Mouse (Mus musculus): ENCODE data around the gene Tomm20. TPM values are rescaled to one million over a fixed set of nuclear protein-coding genes. Genes with fewer than 3 reads are reported as not detected.
"Not testable (repeated sequence)": the region's sequence is repeated elsewhere in the genome, so short reads cannot be mapped to it uniquely, and the experiment has no call there.

The Tomm20 gene
- polyA plus RNA-seq, 1 experiment, result 450 TPM

GRCm38 (mm10) chr8:126979091-126979920 lies 33.7 kb upstream of the Tomm20 start:
- H3K36me3 ChIP-seq (ENCODE audit: control insufficient read depth, insufficient read depth, low read length), result no peaks in the 10 kb centered on the region
- WGBS, result 5% methylated on average over 27 of the region's 27 CpGs
- H3K4me3 ChIP-seq (ENCODE audit: low read depth, low read length), result peak overlapping the region; percentile 75
- H3K4me1 ChIP-seq (ENCODE audit: control insufficient read depth, insufficient read depth, insufficient read length, low read length), result peaks cover 5% of the 10 kb centered on the region; the same call in 1 of the 2 replicates
- H3K27me3 ChIP-seq (ENCODE audit: control insufficient read depth, insufficient read depth, low read length), result no peaks in the 10 kb centered on the region
- TF ChIP-seq POLR2A (IDR thresholded peaks at IDR 0.05; ENCODE audit: low read depth, low read length), result peak; percentile 59; the same call in 1 of the 2 replicates
- 0 out of 2 replicates have a peak, but pooled peaks have one; percentile 6 for TF ChIP-seq CTCF (IDR thresholded peaks at IDR 0.05; ENCODE audit: extremely low read depth, insufficient read length, insufficient replicate concordance, low read depth, low read length)
- H3K27ac ChIP-seq (ENCODE audit: insufficient read depth, low read depth, low read length), result peak overlapping the region; percentile 98

- H3K36me3 ChIP-seq (ENCODE audit: control insufficient read depth, insufficient read depth, low read length); H3K4me3 ChIP-seq (ENCODE audit: low read depth, low read length); H3K4me1 ChIP-seq (ENCODE audit: control insufficient read depth, insufficient read depth, insufficient read length, low read length); H3K27me3 ChIP-seq (ENCODE audit: control insufficient read depth, insufficient read depth, low read length): not testable (repeated sequence)
- 5% methylated on average over 2 of the region's 3 CpGs for WGBS
- H3K27ac ChIP-seq (ENCODE audit: insufficient read depth, low read depth, low read length), result peak overlapping the region; percentile 98
Measured at GRCm38 (mm10) chr8:126978535-126978934, 32.9 kb upstream of the Tomm20 start.

DNA sequence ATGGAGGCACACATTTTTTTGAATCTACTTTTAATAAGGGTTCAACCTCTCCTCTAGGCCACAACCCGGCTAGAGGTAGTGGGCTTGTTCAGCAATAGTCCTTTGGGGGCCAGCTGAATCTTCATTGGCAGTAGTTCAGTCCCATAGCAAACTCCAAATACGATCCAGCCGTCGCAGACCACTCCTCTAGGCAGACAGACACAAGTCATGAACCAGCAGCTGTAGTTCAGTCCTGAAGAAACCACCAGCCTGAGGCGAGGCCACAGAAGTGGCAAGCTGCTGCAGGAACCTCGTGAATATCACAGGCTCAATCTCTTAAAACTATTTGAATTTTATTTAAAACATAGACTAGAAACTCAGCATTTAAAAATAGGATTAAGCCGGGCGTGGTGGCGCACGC lies 32.4 kb upstream of the Tomm20 start:
- Histone ChIP-seq H3K27ac (ENCODE audit: insufficient read depth, low read depth, low read length) (no peak overlapping the region), H3K4me3 (ENCODE audit: low read depth, low read length) (peak overlapping the region; percentile 7; the same call in 1 of the 2 replicates), H3K36me3 (ENCODE audit: control insufficient read depth, insufficient read depth, low read length) (no peaks in the 10 kb centered on the region), H3K4me1 (ENCODE audit: control insufficient read depth, insufficient read depth, insufficient read length, low read length) (peaks cover 8% of the 10 kb centered on the region; the same call in 1 of the 2 replicates), H3K27me3 (ENCODE audit: control insufficient read depth, insufficient read depth, low read length) (no peaks in the 10 kb centered on the region)
- no peak for TF ChIP-seq CTCF (IDR thresholded peaks at IDR 0.05; ENCODE audit: extremely low read depth, insufficient read length, insufficient replicate concordance, low read depth, low read length)
- TF ChIP-seq POLR2A (IDR thresholded peaks at IDR 0.05; ENCODE audit: low read depth, low read length), result no peak
- 87% methylated on average over 10 of the region's 10 CpGs for WGBS

- Histone ChIP-seq H3K4me1 (ENCODE audit: control insufficient read depth, insufficient read depth, insufficient read length, low read length) (peaks cover 8% of the 10 kb centered on the region; the same call in 1 of the 2 replicates), H3K4me3 (ENCODE audit: low read depth, low read length) (no peak overlapping the region), H3K27me3 (ENCODE audit: control insufficient read depth, insufficient read depth, low read length) (no peaks in the 10 kb centered on the region), H3K36me3 (ENCODE audit: control insufficient read depth, insufficient read depth, low read length) (no peaks in the 10 kb centered on the region), H3K27ac (ENCODE audit: insufficient read depth, low read depth, low read length) (no peak overlapping the region)
- 82% methylated on average over 8 of the region's 8 CpGs for WGBS
- TF ChIP-seq CTCF (IDR thresholded peaks at IDR 0.05; ENCODE audit: extremely low read depth, insufficient read length, insufficient replicate concordance, low read depth, low read length) (no peak), POLR2A (IDR thresholded peaks at IDR 0.05; ENCODE audit: low read depth, low read length) (no peak)
Measured at GRCm38 (mm10) chr8:126976608-126977348, 31.1 kb upstream of the Tomm20 start.

DNA sequence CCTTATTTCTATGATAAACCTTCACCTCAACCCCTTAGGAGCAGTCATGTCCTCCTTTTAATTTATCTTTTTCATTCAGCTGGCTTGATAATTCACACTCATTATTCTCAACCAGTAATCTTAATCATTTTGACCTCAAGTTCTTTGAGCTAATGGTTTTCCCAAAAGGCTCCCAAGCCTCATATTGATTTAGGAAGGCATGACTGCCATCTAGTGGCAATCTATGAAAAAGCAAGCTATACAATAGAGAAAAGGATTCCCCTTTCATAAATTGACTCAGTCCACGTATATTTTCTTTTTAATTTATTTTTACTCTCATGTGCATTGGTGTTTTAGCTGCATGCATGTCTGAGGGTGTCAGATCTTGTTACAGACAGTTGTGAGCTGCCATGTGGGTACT lies 30.1 kb upstream of the Tomm20 start:
- TF ChIP-seq POLR2A (IDR thresholded peaks at IDR 0.05; ENCODE audit: low read depth, low read length) (no peak), CTCF (IDR thresholded peaks at IDR 0.05; ENCODE audit: extremely low read depth, insufficient read length, insufficient replicate concordance, low read depth, low read length) (no peak)
- H3K36me3 ChIP-seq (ENCODE audit: control insufficient read depth, insufficient read depth, low read length), result no peaks in the 10 kb centered on the region
- H3K27ac ChIP-seq (ENCODE audit: insufficient read depth, low read depth, low read length), result no peak overlapping the region
- WGBS, result 2% methylated on average over 1 of the region's 1 CpGs
- peaks cover 8% of the 10 kb centered on the region; the same call in 1 of the 2 replicates for H3K4me1 ChIP-seq (ENCODE audit: control insufficient read depth, insufficient read depth, insufficient read length, low read length)
- H3K27me3 ChIP-seq (ENCODE audit: control insufficient read depth, insufficient read depth, low read length), result no peaks in the 10 kb centered on the region
- H3K4me3 ChIP-seq (ENCODE audit: low read depth, low read length), result no peak overlapping the region

DNA sequence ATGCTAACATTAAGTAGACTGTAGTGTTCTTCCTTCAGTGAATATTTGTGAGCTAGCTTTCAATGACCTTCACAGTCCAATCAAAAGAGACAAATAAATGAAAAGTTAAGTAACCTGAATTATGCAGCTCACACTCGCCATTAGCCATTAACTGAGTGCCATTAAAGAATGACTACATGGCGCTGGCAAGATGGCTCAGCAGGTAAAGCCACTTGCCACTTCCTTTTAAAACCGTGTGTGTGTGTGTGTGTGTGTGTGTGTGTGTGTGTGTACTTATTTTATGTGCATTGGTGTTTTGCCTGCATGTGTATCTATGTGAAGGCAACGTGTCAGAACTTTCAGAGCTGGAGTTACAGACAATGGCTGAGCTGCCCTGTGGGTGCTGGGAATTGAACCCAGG lies 28.9 kb upstream of the Tomm20 start:
- Histone ChIP-seq H3K4me1 (ENCODE audit: control insufficient read depth, insufficient read depth, insufficient read length, low read length) (peaks cover 5% of the 10 kb centered on the region; the same call in 1 of the 2 replicates), H3K4me3 (ENCODE audit: low read depth, low read length) (no peak overlapping the region), H3K27ac (ENCODE audit: insufficient read depth, low read depth, low read length) (no peak overlapping the region), H3K36me3 (ENCODE audit: control insufficient read depth, insufficient read depth, low read length) (no peaks in the 10 kb centered on the region), H3K27me3 (ENCODE audit: control insufficient read depth, insufficient read depth, low read length) (no peaks in the 10 kb centered on the region)
- TF ChIP-seq CTCF (IDR thresholded peaks at IDR 0.05; ENCODE audit: extremely low read depth, insufficient read length, insufficient replicate concordance, low read depth, low read length), result no peak
- no peak for TF ChIP-seq POLR2A (IDR thresholded peaks at IDR 0.05; ENCODE audit: low read depth, low read length)
- WGBS, result 63% methylated on average over 4 of the region's 4 CpGs

DNA sequence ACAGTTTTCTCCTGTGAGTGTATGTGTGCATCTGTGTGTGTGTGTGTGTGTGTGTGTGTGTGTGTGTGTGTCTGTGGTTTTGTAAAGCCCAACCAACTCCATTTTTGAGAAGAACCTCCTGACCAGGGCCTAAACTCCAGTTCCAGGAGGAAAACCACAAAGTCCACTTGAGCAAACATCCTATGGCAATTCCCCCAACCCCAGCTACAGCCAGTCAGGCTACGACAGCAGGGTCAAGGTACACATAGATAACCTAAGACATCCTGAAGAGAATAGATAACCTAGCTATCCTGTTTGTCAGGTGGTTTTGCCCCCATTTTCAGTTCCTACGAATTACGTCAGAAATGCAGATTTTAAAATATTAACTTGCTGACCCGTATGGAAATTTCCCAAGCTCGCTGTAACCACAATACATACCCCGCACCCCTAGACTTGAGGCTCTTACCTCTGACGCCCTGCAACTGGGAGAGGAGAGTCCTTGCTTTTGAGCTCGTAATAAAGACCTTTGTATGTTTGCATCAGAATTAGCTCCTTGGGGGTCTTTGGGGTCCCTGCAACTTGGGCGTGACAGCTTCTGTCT lies 28.1 kb upstream of the Tomm20 start:
- WGBS, result 35% methylated on average over 9 of the region's 9 CpGs
- H3K4me1 ChIP-seq (ENCODE audit: control insufficient read depth, insufficient read depth, insufficient read length, low read length), result peaks cover 3% of the 10 kb centered on the region; the same call in 1 of the 2 replicates
- peaks cover 4% of the 10 kb centered on the region; the same call in 1 of the 2 replicates for H3K36me3 ChIP-seq (ENCODE audit: control insufficient read depth, insufficient read depth, low read length)
- no peaks in the 10 kb centered on the region for H3K27me3 ChIP-seq (ENCODE audit: control insufficient read depth, insufficient read depth, low read length)
- no peak overlapping the region for H3K4me3 ChIP-seq (ENCODE audit: low read depth, low read length)
- H3K27ac ChIP-seq (ENCODE audit: insufficient read depth, low read depth, low read length), result peak overlapping the region; percentile 54; the same call in 1 of the 2 replicates
- TF ChIP-seq POLR2A (IDR thresholded peaks at IDR 0.05; ENCODE audit: low read depth, low read length) (no peak), CTCF (IDR thresholded peaks at IDR 0.05; ENCODE audit: extremely low read depth, insufficient read length, insufficient replicate concordance, low read depth, low read length) (no peak)
